Mouse (Mus musculus): ENCODE data around the gene Usp50.

- peak; percentile 37; the same call in 1 of the 2 replicates for TF ChIP-seq CTCF (IDR thresholded peaks at IDR 0.05; ENCODE audit: borderline replicate concordance, extremely low read depth, insufficient read depth, insufficient read length)
- TF ChIP-seq POLR2A (IDR thresholded peaks at IDR 0.05; ENCODE audit: borderline replicate concordance, extremely low read depth, insufficient read depth, insufficient read length, poor library complexity, severe bottlenecking): no peak
Measured at GRCm38 (mm10) chr2:126782433-126782832, 837 bp downstream of the Usp50 start.
